Mouse (Mus musculus) limb, embryonic 10.5 days (tissue): ENCODE measurements at regions not wholly inside any gene's neighbourhood (a gene's known extent, or its start where the extent isn't known, plus 50 kb on each side); places are given as distances from the start of the nearest gene placed in this dataset.
"Not testable (repeated sequence)": the region's sequence is repeated elsewhere in the genome, so short reads cannot be mapped to it uniquely, and the experiment has no call there.

ENCODE experiments used
- DNase-seq: peaks from one replicate; pipeline ENCODE4 v3.0.0-alpha.2; 2017; ENCODE audit warnings: low spot score
- H3K27ac ChIP-seq: fragments of 300-500 bp; sonication (generic); 2 replicates; pipeline ENCODE4 v1.5.1; 2016; ENCODE audit warnings: mild to moderate bottlenecking
- H3K27me3 ChIP-seq: fragments of 300-500 bp; sonication (generic); 2 replicates; pipeline ENCODE4 v1.6.1; 2016; ENCODE audit warnings: low read depth, mild to moderate bottlenecking; ENCODE audit not compliant: poor library complexity, severe bottlenecking
- H3K36me3 ChIP-seq: fragments of 300-500 bp; sonication (generic); 2 replicates; pipeline ENCODE4 v1.6.1; 2016; ENCODE audit warnings: mild to moderate bottlenecking, moderate library complexity
- H3K4me1 ChIP-seq: fragments of 300-500 bp; sonication (generic); 2 replicates; pipeline ENCODE4 v1.6.1; 2016
- H3K4me3 ChIP-seq: fragments of 300-500 bp; sonication (generic); 2 replicates; pipeline ENCODE4 v1.5.1; 2016; ENCODE audit warnings: mild to moderate bottlenecking, moderate library complexity
- H3K9me3 ChIP-seq: fragments of 300-500 bp; sonication (generic); replicated peaks from 2 replicates; pipeline ENCODE4 v1.6.1; 2016; ENCODE audit warnings: mild to moderate bottlenecking
- WGBS: fragments of 180-500 bp; shearing (Covaris S2); methylation state at CpG from one replicate; pipeline ENCODE4 v1.1.7; 2016; 5-methylcytosine and 5-hydroxymethylcytosine counted together

DNA sequence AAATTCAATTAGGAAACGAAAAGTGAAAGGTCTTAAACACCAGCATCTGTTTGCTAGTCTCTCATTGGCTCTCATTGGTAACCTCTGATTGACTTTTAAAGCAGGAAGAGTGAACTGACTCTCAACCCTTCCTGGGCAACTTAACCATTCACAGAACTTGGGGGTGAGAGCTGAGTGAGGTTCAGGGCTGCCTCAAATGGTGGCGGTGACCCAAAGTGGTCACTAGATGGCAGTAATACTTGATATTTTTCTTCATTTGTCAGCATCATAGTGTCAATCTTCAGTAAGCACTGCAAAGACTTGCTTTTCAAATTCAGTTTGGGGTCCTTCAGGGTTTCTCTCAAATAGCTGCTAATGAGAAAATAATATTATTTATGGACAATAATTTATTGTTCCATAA is 211.6 kb downstream of the Rab10 start:
- H3K36me3 ChIP-seq, H3K27me3 ChIP-seq, H3K4me1 ChIP-seq, H3K4me3 ChIP-seq, H3K27ac ChIP-seq, H3K9me3 ChIP-seq, DNase-seq: not testable (repeated sequence)
- 40% methylated on average over 2 of the region's 2 CpGs for WGBS

GRCm38 (mm10) chr12:3094509-3094908 is 215.3 kb downstream of the Rab10 start:
- H3K4me1 ChIP-seq, result no peaks in the 10 kb centered on the region
- H3K36me3 ChIP-seq, result no peaks in the 10 kb centered on the region
- no peak overlapping the region for H3K4me3 ChIP-seq
- WGBS, result 98% methylated on average over 5 of the region's 5 CpGs
- H3K27me3 ChIP-seq, result no peaks in the 10 kb centered on the region
- no peak overlapping the region for H3K27ac ChIP-seq
- DNase-seq, result no peak
- H3K9me3 ChIP-seq, result no peaks in the 10 kb centered on the region

GRCm38 (mm10) chr12:3092974-3093373 is 216.8 kb downstream of the Rab10 start:
- H3K27ac ChIP-seq, DNase-seq, H3K4me3 ChIP-seq, H3K9me3 ChIP-seq, H3K4me1 ChIP-seq, H3K36me3 ChIP-seq, H3K27me3 ChIP-seq: not testable (repeated sequence)
- 85% methylated on average over 2 of the region's 3 CpGs for WGBS

- H3K27ac ChIP-seq, H3K4me3 ChIP-seq, H3K36me3 ChIP-seq, DNase-seq, H3K27me3 ChIP-seq, H3K9me3 ChIP-seq, H3K4me1 ChIP-seq: not testable (repeated sequence)
- WGBS, result 85% methylated on average over 5 of the region's 5 CpGs
Observed at GRCm38 (mm10) chr12:3049546-3049945, 260.2 kb downstream of the Rab10 start.

DNA sequence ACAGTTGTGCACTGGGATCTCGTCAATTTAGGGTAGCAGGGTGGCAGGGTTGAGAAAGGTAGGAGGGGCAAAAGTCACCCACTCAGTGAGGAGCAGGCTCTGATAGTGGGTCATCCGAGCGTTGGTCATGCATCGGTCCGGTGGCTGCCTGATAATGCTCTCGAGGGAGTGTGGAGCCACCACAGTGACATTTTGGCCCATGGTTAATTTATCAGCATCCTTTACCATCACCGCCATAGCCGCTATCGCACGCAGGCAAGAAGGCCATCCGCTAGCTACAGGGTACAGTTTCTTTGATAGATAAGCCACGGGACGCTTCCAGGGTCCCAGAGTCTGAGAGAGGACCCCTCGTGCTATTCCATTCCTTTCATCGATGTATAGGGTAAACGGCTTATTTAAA is 291.3 kb downstream of the Rab10 start:
- H3K27me3 ChIP-seq, H3K36me3 ChIP-seq, DNase-seq, H3K4me3 ChIP-seq, H3K4me1 ChIP-seq, H3K27ac ChIP-seq: not testable (repeated sequence)
- 91% methylated on average over 16 of the region's 16 CpGs for WGBS
- H3K9me3 ChIP-seq, result peaks cover 32% of the 10 kb centered on the region

DNA sequence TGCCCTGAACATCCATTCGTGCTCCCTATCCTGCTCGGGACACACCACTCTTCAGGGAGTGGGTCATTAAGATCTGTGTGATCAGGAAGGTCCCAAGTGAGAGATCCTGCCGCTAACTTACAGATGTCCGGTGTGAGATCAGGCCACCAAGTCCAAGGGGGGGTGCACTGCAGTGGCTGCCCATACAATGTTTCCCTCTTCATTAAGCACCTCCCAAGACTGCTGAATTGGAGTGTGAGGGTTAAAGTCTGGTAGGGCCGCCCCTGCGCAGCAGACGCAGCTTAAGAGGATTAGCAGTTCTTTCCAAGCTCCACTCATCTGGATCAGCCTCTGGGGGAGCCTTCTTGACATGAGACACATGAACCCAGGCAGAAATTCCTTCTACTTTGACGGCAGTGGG is 293.0 kb downstream of the Rab10 start:
- H3K4me1 ChIP-seq, H3K36me3 ChIP-seq, H3K27me3 ChIP-seq, H3K4me3 ChIP-seq, H3K27ac ChIP-seq: not testable (repeated sequence)
- peaks cover 35% of the 10 kb centered on the region for H3K9me3 ChIP-seq
- DNase-seq, result peak; percentile 28
- 93% methylated on average over 8 of the region's 8 CpGs for WGBS
